Mouse (Mus musculus) midbrain, embryonic 12.5 days (tissue): ENCODE results near the gene Fbln1. TPM values are rescaled to one million over a fixed set of nuclear protein-coding genes. Genes with fewer than 3 reads are reported as not detected.
A peak's percentile ranks its signal among the peaks of the same experiment; 100 is the strongest.

Experiments used
- ATAC-seq: fragments of 200-750 bp; cut with Nextera tagmentation; 2 replicates; pipeline ENCODE4 v1.8.0; 2017; ENCODE audit warnings: low read depth, moderate TSS enrichment, moderate library complexity; ENCODE audit not compliant: low FRiP score
- H3K27ac ChIP-seq: fragments of 300-500 bp; sonication (generic); replicated peaks from 2 replicates; pipeline ENCODE4 v1.5.1; 2016; ENCODE audit warnings: mild to moderate bottlenecking
- H3K27me3 ChIP-seq: fragments of 300-500 bp; sonication (generic); 2 replicates; pipeline ENCODE4 v1.6.1; 2016; ENCODE audit warnings: mild to moderate bottlenecking
- H3K36me3 ChIP-seq: fragments of 300-500 bp; sonication (generic); 2 replicates; pipeline ENCODE4 v1.6.1; 2016
- H3K4me1 ChIP-seq: fragments of 300-500 bp; sonication (generic); 2 replicates; pipeline ENCODE4 v1.6.1; 2016
- H3K4me2 ChIP-seq: fragments of 300-500 bp; sonication (generic); replicated peaks from 2 replicates; pipeline ENCODE4 v1.6.1; 2016; ENCODE audit warnings: mild to moderate bottlenecking, moderate library complexity
- H3K4me3 ChIP-seq: fragments of 300-500 bp; sonication (generic); 2 replicates; pipeline ENCODE4 v1.5.1; 2016; ENCODE audit warnings: mild to moderate bottlenecking
- H3K9ac ChIP-seq: fragments of 300-500 bp; sonication (generic); replicated peaks from 2 replicates; pipeline ENCODE4 v1.6.1; 2016; ENCODE audit warnings: mild to moderate bottlenecking, moderate library complexity
- H3K9me3 ChIP-seq: fragments of 300-500 bp; sonication (generic); 2 replicates; pipeline ENCODE4 v1.6.1; 2016; ENCODE audit warnings: mild to moderate bottlenecking
- WGBS: fragments of 180-500 bp; shearing (Covaris S2); methylation state at CpG from one replicate; pipeline ENCODE4 v1.1.7; 2016; 5-methylcytosine and 5-hydroxymethylcytosine counted together
- polyA plus RNA-seq: library from polyadenylated mRNA; unstranded; fragments of >200 nt; fragmentation: Nextera tagmentation; extraction: Ambion mirVana; gene quantifications from 2 replicates; pipeline ENCODE4 v1.2.1, GENCODE M21; 2016

The Fbln1 gene
- polyA plus RNA-seq, 1 experiment from 2014 or later, result 156 TPM

- 77% methylated on average over 7 of the region's 7 CpGs for WGBS
- no peak overlapping the region for H3K4me3 ChIP-seq
- H3K4me1 ChIP-seq, result no peaks in the 10 kb centered on the region
- ATAC-seq, result no peak
- no peaks in the 10 kb centered on the region for H3K36me3 ChIP-seq
- H3K9me3 ChIP-seq, result no peaks in the 10 kb centered on the region
- no peak overlapping the region for H3K9ac ChIP-seq
- H3K27me3 ChIP-seq, result 0 out of 2 replicates have a peak, but pooled peaks cover 3% of the 10 kb centered on the region
- no peak overlapping the region for H3K27ac ChIP-seq
- no peak overlapping the region for H3K4me2 ChIP-seq
Measured at GRCm38 (mm10) chr15:85179528-85180180, 26.1 kb upstream of the Fbln1 start.

- no peak for ATAC-seq
- no peaks in the 10 kb centered on the region for H3K4me1 ChIP-seq
- no peaks in the 10 kb centered on the region for H3K36me3 ChIP-seq
- no peak overlapping the region for H3K9ac ChIP-seq
- H3K4me2 ChIP-seq, result no peak overlapping the region
- no peak overlapping the region for H3K27ac ChIP-seq
- H3K9me3 ChIP-seq, result no peaks in the 10 kb centered on the region
- H3K27me3 ChIP-seq, result 0 out of 2 replicates have a peak, but pooled peaks cover 3% of the 10 kb centered on the region
- no peak overlapping the region for H3K4me3 ChIP-seq
Measured at GRCm38 (mm10) chr15:85180368-85180767, 25.4 kb upstream of the Fbln1 start.

DNA sequence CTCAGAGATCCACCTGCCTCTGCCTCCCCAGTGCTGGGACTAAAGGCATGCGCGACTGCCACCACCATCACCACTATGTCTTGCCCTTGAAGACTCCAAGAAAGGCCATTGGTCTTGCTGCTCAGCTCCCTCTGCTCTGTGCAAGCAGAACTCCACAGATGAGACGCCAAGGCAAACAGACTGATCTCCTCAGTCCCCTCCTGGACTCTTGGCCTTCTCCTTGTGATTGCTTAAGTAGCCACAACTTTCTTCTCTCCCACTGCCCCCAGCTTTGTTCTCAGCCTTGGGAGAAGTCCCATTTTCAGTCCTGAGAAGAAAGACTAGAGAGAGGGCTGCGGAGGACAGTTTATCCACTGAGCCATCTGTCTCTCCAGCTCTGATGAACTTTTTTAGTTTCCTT lies 23.7 kb upstream of the Fbln1 start:
- H3K9ac ChIP-seq, result no peak overlapping the region
- no peak for ATAC-seq
- H3K4me2 ChIP-seq, result no peak overlapping the region
- no peak overlapping the region for H3K27ac ChIP-seq
- no peaks in the 10 kb centered on the region for H3K9me3 ChIP-seq
- H3K36me3 ChIP-seq, result no peaks in the 10 kb centered on the region
- H3K27me3 ChIP-seq, result 0 out of 2 replicates have a peak, but pooled peaks cover 3% of the 10 kb centered on the region
- no peaks in the 10 kb centered on the region for H3K4me1 ChIP-seq
- no peak overlapping the region for H3K4me3 ChIP-seq
- whole genome bisulfite sequencing, result 89% methylated on average over 4 of the region's 4 CpGs

DNA sequence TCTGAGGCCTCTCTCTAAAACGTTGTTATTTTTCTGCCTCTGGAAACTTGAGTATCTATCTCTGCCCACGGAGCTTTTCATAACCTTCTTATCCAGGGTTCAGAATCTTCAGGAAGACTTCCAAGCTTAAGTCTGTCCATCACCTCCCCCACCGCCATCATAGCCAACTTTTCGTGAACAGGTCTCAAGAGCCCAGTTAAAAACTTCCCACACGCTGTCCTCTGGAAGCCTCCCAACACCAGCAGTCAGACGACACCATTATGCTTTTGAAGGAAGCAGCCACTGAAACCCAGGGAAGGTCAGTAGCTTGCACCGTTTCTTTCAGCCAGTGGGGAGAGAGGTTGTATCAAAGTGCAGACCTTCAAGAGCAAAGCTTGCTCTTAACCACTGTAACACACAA lies 18.8 kb upstream of the Fbln1 start:
- no peak for ATAC-seq
- 87% methylated on average over 7 of the region's 7 CpGs for WGBS
- H3K27ac ChIP-seq, result no peak overlapping the region

DNA sequence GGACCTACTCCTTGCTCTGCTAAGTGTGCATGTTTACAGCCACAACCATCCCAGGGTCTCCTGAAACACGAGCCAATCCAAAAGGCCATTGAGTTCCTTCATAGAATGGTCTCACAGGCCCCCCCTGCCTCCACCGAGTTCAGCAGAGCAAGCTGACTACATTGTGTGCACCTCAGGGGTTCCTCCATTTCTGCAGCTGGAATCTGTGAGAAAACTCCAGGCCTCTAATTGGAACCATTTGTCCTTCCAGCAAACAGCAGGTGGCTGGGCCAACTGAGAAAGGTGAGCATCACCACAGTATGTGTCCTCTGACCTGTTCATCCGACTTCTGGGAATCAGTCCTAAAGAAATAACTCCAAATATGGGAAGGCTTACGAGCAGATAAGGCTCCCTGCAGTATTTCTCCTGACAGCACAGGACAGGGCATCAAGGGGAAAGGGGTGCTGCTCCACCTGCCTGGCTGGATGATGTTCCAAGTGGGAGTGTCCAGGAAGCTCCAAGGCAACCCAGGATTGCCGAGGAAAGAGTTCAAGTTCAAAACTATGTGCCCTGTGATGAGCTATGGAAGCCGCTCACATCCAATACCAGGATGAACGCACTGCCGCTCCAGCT lies 17.5 kb upstream of the Fbln1 start:
- Histone ChIP-seq H3K9me3 (no peaks in the 10 kb centered on the region), H3K4me3 (no peak overlapping the region), H3K27ac (no peak overlapping the region), H3K4me1 (no peaks in the 10 kb centered on the region), H3K9ac (no peak overlapping the region), H3K27me3 (no peaks in the 10 kb centered on the region), H3K36me3 (no peaks in the 10 kb centered on the region), H3K4me2 (no peak overlapping the region)
- no peak for ATAC-seq
- WGBS, result 57% methylated on average over 8 of the region's 8 CpGs

More for the DNA sequence above, 18.8 kb upstream of the Fbln1 start:
- Histone ChIP-seq H3K27me3 (0 out of 2 replicates have a peak, but pooled peaks cover 2% of the 10 kb centered on the region), H3K9me3 (no peaks in the 10 kb centered on the region), H3K4me3 (no peak overlapping the region), H3K4me2 (no peak overlapping the region), H3K4me1 (no peaks in the 10 kb centered on the region), H3K36me3 (no peaks in the 10 kb centered on the region), H3K9ac (no peak overlapping the region)

DNA sequence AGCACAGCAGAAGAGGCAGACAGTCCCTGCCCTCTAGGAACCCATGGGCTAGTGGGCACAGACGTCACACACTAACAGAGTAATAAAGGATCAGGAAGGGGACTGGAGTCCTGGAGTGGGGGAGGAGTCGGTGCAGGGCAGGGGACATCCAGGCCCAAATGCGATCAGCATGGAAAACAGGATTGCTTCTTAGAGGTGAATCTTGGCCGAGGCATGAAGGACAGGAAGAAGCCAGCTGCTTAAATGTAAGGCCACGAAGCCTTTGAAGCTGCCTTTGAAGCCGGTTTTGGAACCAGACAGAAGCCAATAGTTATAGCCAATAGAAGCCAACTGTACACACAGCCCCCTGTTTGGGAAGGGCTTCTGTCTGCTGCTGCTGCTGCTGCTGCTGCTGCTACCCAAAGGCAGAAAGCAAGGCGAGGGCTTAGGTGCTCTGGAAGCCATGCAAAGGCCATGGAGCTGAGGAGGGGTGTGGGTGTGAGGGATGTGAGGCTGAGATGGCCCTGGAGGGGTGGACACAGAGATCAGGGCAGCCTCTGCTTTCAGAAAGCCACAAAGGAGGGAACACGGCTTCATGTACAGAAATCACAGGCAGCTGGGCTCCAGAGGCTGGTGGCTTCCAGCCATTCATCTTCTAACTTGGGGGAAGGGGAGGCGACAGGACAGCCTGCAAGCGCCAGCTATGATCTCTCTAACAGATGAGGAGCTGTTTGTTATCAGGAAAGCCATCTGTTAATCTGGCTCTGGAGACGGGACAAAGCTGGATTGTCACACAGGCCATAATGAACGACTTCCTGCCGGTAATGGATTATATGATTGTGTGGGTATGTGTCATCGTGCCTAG lies 5.1 kb upstream of the Fbln1 start:
- no peak for ATAC-seq
- Histone ChIP-seq H3K4me3 (no peak overlapping the region), H3K27me3 (peaks cover 34% of the 10 kb centered on the region), H3K9ac (no peak overlapping the region), H3K36me3 (no peaks in the 10 kb centered on the region), H3K4me1 (peaks cover 6% of the 10 kb centered on the region), H3K9me3 (no peaks in the 10 kb centered on the region), H3K27ac (peak overlapping the region; percentile 52; the same call in 1 of the 2 replicates), H3K4me2 (no peak overlapping the region)
- WGBS, result 40% methylated on average over 14 of the region's 14 CpGs

DNA sequence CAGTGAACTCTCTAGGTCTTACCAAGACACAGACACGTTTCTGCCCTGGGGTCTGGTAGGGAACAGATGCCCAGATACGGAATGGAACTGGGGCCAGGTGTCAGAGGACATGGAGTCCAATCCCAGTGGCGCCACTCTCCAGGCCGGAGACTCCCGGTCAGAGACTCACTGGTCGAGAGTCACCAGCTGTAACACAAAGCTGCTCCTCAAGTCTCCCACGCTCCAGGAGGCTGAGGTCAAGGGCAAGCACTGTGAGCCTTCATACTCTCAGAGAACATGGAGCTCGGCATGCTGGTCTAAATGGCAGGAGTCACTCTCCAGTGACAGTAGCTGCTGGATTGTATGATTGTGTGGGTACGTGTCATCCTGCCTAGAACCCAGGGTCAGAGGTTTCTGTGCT lies 3.5 kb upstream of the Fbln1 start:
- ATAC-seq, result no peak
- Histone ChIP-seq H3K4me3 (no peak overlapping the region), H3K36me3 (no peaks in the 10 kb centered on the region), H3K27me3 (peaks cover 34% of the 10 kb centered on the region), H3K27ac (no peak overlapping the region), H3K9me3 (no peaks in the 10 kb centered on the region), H3K4me2 (no peak overlapping the region), H3K4me1 (peaks cover 18% of the 10 kb centered on the region), H3K9ac (no peak overlapping the region)
- 77% methylated on average over 9 of the region's 9 CpGs for WGBS

DNA sequence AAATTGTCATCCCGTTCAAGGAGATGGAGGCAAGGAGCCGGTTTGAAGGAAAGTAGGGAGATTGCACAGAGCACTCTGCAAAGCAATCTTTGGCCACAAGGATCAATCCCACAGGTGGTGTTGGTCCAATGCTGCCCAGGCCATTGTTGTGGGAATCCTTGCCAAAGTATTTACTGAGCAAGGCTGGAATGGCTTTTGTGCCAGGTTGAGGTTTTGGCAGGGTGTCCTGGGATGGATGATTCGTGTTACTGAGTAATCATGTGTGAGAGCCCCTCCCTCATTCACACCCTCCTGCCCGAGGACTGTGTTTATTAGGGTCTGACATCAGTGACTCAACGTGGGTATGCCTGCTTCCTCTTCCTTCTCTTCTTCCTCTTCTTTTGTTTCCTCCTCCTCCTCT lies 3.0 kb upstream of the Fbln1 start:
- H3K4me2 ChIP-seq, result no peak overlapping the region
- no peak for ATAC-seq
- no peaks in the 10 kb centered on the region for H3K9me3 ChIP-seq
- no peaks in the 10 kb centered on the region for H3K36me3 ChIP-seq
- peaks cover 34% of the 10 kb centered on the region for H3K27me3 ChIP-seq
- 76% methylated on average over 5 of the region's 5 CpGs for WGBS
- H3K4me1 ChIP-seq, result peaks cover 24% of the 10 kb centered on the region
- H3K4me3 ChIP-seq, result no peak overlapping the region
- no peak overlapping the region for H3K9ac ChIP-seq
- no peak overlapping the region for H3K27ac ChIP-seq

DNA sequence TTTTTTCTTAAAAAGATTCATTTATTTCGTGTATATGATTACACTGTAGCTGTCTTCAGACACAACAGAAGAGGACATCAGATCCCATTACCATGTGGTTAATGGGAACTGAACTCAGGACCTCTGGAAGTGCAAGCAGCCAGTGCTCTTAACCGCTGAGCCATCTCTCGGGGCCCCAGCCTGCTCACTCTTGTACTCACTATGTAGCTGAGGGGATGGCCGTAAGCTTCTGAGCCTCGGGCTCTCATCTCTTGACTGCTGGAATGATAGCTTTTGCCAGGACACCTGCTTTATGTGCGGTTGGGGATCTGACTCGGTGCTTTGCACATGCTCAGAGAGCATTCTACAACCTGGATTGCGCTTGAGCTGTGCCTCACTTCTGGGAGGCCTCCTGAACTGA lies 1.4 kb upstream of the Fbln1 start:
- 42% methylated on average over 8 of the region's 8 CpGs for WGBS
- Histone ChIP-seq H3K4me2 (no peak overlapping the region), H3K9ac (no peak overlapping the region), H3K36me3 (0 out of 2 replicates have a peak, but pooled peaks cover 5% of the 10 kb centered on the region), H3K27me3 (peaks cover 34% of the 10 kb centered on the region), H3K4me1 (peaks cover 34% of the 10 kb centered on the region), H3K9me3 (no peaks in the 10 kb centered on the region), H3K4me3 (no peak overlapping the region), H3K27ac (no peak overlapping the region)
- ATAC-seq, result no peak

- Histone ChIP-seq H3K27me3 (peaks cover 23% of the 10 kb centered on the region), H3K4me1 (peaks cover 29% of the 10 kb centered on the region), H3K4me2 (peak overlapping the region; percentile 91), H3K4me3 (peak overlapping the region; percentile 63), H3K27ac (peak overlapping the region; percentile 54; the same call in 1 of the 2 replicates), H3K9me3 (no peaks in the 10 kb centered on the region), H3K36me3 (peaks cover 21% of the 10 kb centered on the region), H3K9ac (peak overlapping the region; percentile 80)
- WGBS, result 4% methylated on average over 3 of the region's 3 CpGs
- no peak for ATAC-seq
Measured at GRCm38 (mm10) chr15:85206703-85207075, 940 bp downstream of the Fbln1 start.

DNA sequence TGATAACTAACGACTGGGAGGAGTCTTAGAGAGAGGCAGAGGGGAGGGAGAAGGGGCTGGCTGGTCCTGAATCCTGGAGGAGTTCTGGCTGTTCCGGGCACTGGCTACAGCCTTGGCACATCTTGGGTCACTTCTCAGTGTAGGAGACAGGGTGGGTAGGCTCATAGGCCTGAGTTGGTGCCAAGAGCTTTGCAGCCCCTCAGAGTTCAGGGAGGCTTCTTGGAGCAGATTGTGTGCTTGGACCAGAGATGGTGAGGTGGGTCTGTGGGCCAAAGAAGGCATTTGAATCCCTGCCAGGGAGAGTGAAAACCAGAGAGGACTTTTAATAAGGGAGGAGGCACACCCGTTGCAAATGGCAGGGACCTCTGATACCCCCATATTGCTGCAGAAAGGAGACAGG lies 1.3 kb downstream of the Fbln1 start:
- Histone ChIP-seq H3K4me2 (peak overlapping the region; percentile 91), H3K27ac (peak overlapping the region; percentile 54), H3K27me3 (peaks cover 23% of the 10 kb centered on the region), H3K4me1 (peaks cover 29% of the 10 kb centered on the region), H3K36me3 (peaks cover 25% of the 10 kb centered on the region), H3K4me3 (peak overlapping the region; percentile 63), H3K9ac (peak overlapping the region; percentile 80), H3K9me3 (peaks cover 3% of the 10 kb centered on the region)
- 0% methylated on average over 3 of the region's 3 CpGs for WGBS
- ATAC-seq, result no peak

GRCm38 (mm10) chr15:85207763-85208162 lies 2.0 kb downstream of the Fbln1 start:
- 3% methylated on average over 2 of the region's 2 CpGs for WGBS
- Histone ChIP-seq H3K4me1 (peaks cover 29% of the 10 kb centered on the region), H3K36me3 (peaks cover 29% of the 10 kb centered on the region), H3K4me2 (peak overlapping the region; percentile 91), H3K4me3 (peak overlapping the region; percentile 63), H3K9me3 (peaks cover 7% of the 10 kb centered on the region), H3K9ac (peak overlapping the region; percentile 80), H3K27ac (peak overlapping the region; percentile 54), H3K27me3 (peaks cover 23% of the 10 kb centered on the region)
- peak; percentile 11; the same call in 1 of the 2 replicates for ATAC-seq
